Mouse (Mus musculus) myocyte (in vitro differentiated cells): ENCODE measurements around the gene Hmcn2.

ENCODE experiments used
- MAX ChIP-seq: IDR thresholded peaks from one replicate; pipeline ENCODE4 v1.6.1; 2011; ENCODE audit warnings: low read depth, mild to moderate bottlenecking, control low read depth
- MYOD1 ChIP-seq, 3 experiments: IDR thresholded peaks; one replicate each; pipeline ENCODE4 v1.6.1; 2011; ENCODE audit warnings: control low read depth in 2 of 3, low read depth in 2 of 3, mild to moderate bottlenecking in 2 of 3, moderate library complexity in 1 of 3; ENCODE audit not compliant: insufficient read length in 2 of 3, control insufficient read depth in 1 of 3
- POLR2A ChIP-seq: IDR thresholded peaks from one replicate; pipeline ENCODE4 v1.6.1; 2011; ENCODE audit warnings: low read depth, mild to moderate bottlenecking, control low read depth, moderate library complexity; ENCODE audit not compliant: insufficient read length
- POLR2AphosphoS2 ChIP-seq: IDR thresholded peaks from one replicate; pipeline ENCODE4 v1.6.1; 2011; ENCODE audit warnings: low read depth, control low read depth; ENCODE audit not compliant: insufficient read length
- TCF3 ChIP-seq: IDR thresholded peaks from one replicate; pipeline ENCODE4 v1.6.1; 2011; ENCODE audit warnings: low read depth, control low read depth; ENCODE audit not compliant: insufficient read length
- USF1 ChIP-seq: IDR thresholded peaks from one replicate; pipeline ENCODE4 v1.6.1; 2011; ENCODE audit warnings: low read depth, mild to moderate bottlenecking, control low read depth, moderate library complexity

DNA sequence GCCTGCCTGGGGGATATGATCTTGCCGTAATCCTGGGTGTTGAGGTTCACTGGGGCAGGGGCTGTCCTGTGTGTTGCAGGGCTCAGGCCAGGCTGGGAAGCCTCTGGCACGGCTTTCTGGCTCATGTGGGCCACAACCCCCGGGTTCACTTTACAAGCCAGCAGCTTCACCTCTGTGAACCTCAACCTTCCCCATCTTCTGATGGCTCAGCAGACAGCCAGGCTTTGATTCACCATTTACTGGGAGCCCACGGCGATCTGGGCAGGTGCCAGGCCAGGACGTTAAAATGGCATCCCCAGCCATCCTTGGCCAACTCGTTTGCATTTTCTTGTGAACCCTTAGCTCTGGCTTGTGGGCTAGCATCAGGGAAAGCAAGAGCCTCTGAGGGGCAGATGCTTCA lies 155.3 kb downstream of the Hmcn2 start:
- TF ChIP-seq MYOD1 (IDR thresholded peaks at IDR 0.05; ENCODE audit: control insufficient read depth in 1 of 3, insufficient read length in 2 of 3, low read depth in 2 of 3): no peak
- no peak for TF ChIP-seq USF1
- TF ChIP-seq POLR2A: no peak
- no peak for TF ChIP-seq MAX
- TF ChIP-seq POLR2AphosphoS2: no peak
- no peak for TF ChIP-seq TCF3
